Mouse (Mus musculus) right cerebral cortex, postnatal 10 days (tissue): ENCODE data around the gene Pnpo.

ENCODE experiments used
- DNase-seq, 2 experiments: peaks; one replicate each; pipeline ENCODE4 v3.0.0; 2021; ENCODE audit warnings: low spot score in 2 of 2

The Pnpo gene

GRCm38 (mm10) chr11:96906431-96907161, 37.2 kb downstream of the Pnpo start:
- DNase-seq, result peak in 1 of 2 experiments; percentile 59

- DNase-seq, result peak; percentile 62 to 66
Observed at GRCm38 (mm10) chr11:96902639-96903635, 40.8 kb downstream of the Pnpo start.

- DNase-seq, result no peak
Observed at GRCm38 (mm10) chr11:96901332-96901731, 42.5 kb downstream of the Pnpo start.

DNA sequence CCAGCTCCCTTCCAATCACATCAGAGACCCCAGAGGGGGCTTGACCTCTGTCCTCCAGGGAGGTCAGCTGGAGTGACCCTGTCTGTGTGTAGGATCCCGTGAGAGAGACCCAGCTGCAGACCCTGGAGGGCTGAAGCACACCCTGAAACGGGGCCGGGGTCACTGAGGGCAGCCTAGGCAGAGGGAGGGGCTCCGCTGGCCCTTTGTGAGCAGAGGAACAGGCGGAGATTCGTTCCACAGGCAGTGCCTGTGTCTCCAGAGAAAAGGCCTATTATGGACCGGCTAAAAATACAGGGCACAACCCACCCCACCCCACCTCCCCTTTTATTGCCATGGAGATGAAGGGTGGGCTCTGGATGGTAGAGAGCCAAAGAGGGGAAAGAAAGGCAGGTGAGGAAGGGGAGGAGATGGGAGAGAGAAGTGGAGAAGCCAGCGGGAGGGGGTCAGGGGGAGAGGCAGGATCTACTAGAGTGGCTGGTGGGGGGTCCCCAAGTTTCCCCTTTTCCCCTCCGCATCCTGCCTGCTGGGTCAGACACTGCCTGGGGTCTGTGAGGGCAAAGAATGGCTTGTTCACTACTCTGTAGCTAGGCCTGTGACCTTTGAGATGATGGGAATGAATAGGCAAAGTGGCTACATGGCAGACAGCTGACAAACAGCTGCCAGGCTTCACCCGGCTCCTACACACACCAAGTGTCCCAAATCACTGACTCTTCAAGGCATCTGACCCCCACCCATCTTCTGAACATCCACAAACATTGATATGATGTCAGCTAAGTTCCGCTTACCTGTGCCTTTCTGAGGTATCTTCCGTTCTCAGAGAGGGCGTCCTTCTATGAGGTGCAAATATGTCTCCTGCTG, 44.1 kb downstream of the Pnpo start:
- DNase-seq, result no peak

DNA sequence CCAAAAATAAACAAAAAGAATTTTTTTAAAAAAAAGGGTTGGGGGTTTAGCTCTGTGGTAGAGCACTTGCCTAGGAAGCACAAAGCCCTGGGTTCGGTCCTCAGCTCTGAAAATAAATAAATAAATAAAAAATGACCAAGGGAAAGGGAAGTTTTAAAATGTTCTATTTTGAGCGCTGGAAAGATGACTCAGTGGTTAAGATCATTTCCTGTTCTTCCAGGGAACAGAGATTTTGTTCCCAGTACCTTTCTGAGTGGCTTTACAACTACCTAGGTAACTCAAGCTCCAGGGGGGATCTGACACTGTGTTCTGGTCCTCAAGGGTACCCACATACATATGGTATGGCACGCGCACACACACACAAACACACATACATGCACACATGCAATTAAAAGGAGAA, 47.9 kb downstream of the Pnpo start:
- DNase-seq, result no peak

GRCm38 (mm10) chr11:96893203-96893842, 50.5 kb downstream of the Pnpo start:
- no peak for DNase-seq

GRCm38 (mm10) chr11:96891784-96892527, 51.8 kb downstream of the Pnpo start:
- no peak for DNase-seq
